ENCODE assay signal across 13 mouse cellular contexts in genomic region chr4:119815793-119816161, GRCm38 (mm10).
DNase-seq lines count a peak whose midpoint lies in the region; ATAC-seq and TF ChIP-seq lines count a peak whose summit lies in the region.
"Had no signal": no experiment of that assay in that cellular context is flagged by ENCODE, and none has a peak within 500 bp of the region (broad histone marks: within the 10 kb centered on the region; RNA-seq: fewer than 3 reads in every experiment).

No protein-coding gene starts in this region.

- DNase-seq in heart, adult 2 months = no peak
- no peak for DNase-seq in heart, postnatal 14 days
- no peak for DNase-seq in lung, adult 2 months
- no peak for DNase-seq in c-Kit-positive CD71-positive TER-119-positive erythroid progenitor cells, embryonic 14.5 days (ENCODE audit: low spot score)
- DNase-seq: B cell, adult 2 months; gastrocnemius, postnatal 10 days; kidney, postnatal 25 days had no signal

- TF ChIP-seq EP300 in heart, adult 2 months (IDR thresholded peaks at IDR 0.05; ENCODE audit: insufficient read depth, low read depth, low read length) = no peak

- no peaks in the 10 kb centered on the region for H3K9me3 ChIP-seq in lung, embryonic 16.5 days (ENCODE audit: control insufficient read depth, low read length)
- no peaks in the 10 kb centered on the region for H3K9me3 ChIP-seq in hindbrain, embryonic 15.5 days
- H3K9me3 ChIP-seq in neural tube, embryonic 15.5 days (replicated peaks) = no peaks in the 10 kb centered on the region
- H3K9me3 ChIP-seq: megakaryocyte, embryonic 14.5 days had no signal

- peak; percentile 49; the same call in 1 of the 2 replicates for ATAC-seq in lung, embryonic 16.5 days (ENCODE audit: low read depth)
- no peak for ATAC-seq in hindbrain, embryonic 15.5 days (ENCODE audit: low FRiP score, low read depth)
- ATAC-seq in neural tube, embryonic 15.5 days (ENCODE audit: low FRiP score) = no peak
- no peak for ATAC-seq in cerebellum, adult (ENCODE audit: insufficient number of reproducible peaks, low FRiP score, low TSS enrichment)
- ATAC-seq: activated CD4-positive, CD25-positive, alpha-beta regulatory T cell, adult 4 months had no signal

- H3K9ac ChIP-seq in heart, adult 2 months (ENCODE audit: low read depth, low read length) = no peak overlapping the region
- no peak overlapping the region for H3K9ac ChIP-seq in lung, embryonic 16.5 days (ENCODE audit: low read length)
- no peak overlapping the region for H3K9ac ChIP-seq in hindbrain, embryonic 15.5 days
- H3K9ac ChIP-seq in neural tube, embryonic 15.5 days (replicated peaks) = no peak overlapping the region

- TF ChIP-seq POLR2A in heart, adult 2 months (IDR thresholded peaks at IDR 0.05; ENCODE audit: insufficient read depth, low read depth, low read length) = no peak
- TF ChIP-seq POLR2A in lung, adult 2 months (IDR thresholded peaks at IDR 0.05; ENCODE audit: borderline replicate concordance, extremely low read depth, low read depth, low read length) = no peak

- peaks cover 7% of the 10 kb centered on the region for H3K36me3 ChIP-seq in heart, adult 2 months (ENCODE audit: control insufficient read depth, insufficient read depth, low read length)
- H3K36me3 ChIP-seq in lung, embryonic 16.5 days (ENCODE audit: control insufficient read depth, insufficient read depth, low read length) = no peaks in the 10 kb centered on the region
- no peaks in the 10 kb centered on the region for H3K36me3 ChIP-seq in hindbrain, embryonic 15.5 days
- H3K36me3 ChIP-seq in neural tube, embryonic 15.5 days = no peaks in the 10 kb centered on the region

- H3K4me1 ChIP-seq in heart, adult 2 months (ENCODE audit: control insufficient read depth, insufficient read depth, low read length) = peaks cover 16% of the 10 kb centered on the region
- peaks cover 50% of the 10 kb centered on the region for H3K4me1 ChIP-seq in lung, embryonic 16.5 days (replicated peaks; ENCODE audit: control insufficient read depth, insufficient read depth, low read length)
- peaks cover 13% of the 10 kb centered on the region for H3K4me1 ChIP-seq in lung, adult 2 months (ENCODE audit: control insufficient read depth, insufficient read depth, low read length)
- H3K4me1 ChIP-seq in hindbrain, embryonic 15.5 days (replicated peaks) = peaks cover 32% of the 10 kb centered on the region
- peaks cover 34% of the 10 kb centered on the region for H3K4me1 ChIP-seq in neural tube, embryonic 15.5 days

- TF ChIP-seq CTCF in heart, adult 2 months (IDR thresholded peaks at IDR 0.05) = no peak
- TF ChIP-seq CTCF in lung, adult 2 months (IDR thresholded peaks at IDR 0.05; ENCODE audit: insufficient read depth, low read length) = no peak

- intact Hi-C loops in heart, adult 2 months (cut with DNase I) = loop anchor here (2.0 to 10.0 kb wide), 3 partner anchors 21 to 289 kb away; no protein-coding TSS in a partner anchor
- intact Hi-C loops in heart, postnatal 14 days (cut with DNase I) = no loop called here

- H3K4me2 ChIP-seq in lung, embryonic 16.5 days (ENCODE audit: low read depth, low read length) = no peak overlapping the region
- H3K4me2 ChIP-seq in hindbrain, embryonic 15.5 days = peak overlapping the region; percentile 71
- peak overlapping the region; percentile 73 for H3K4me2 ChIP-seq in neural tube, embryonic 15.5 days

- H3K27me3 ChIP-seq in heart, adult 2 months (ENCODE audit: control insufficient read depth, insufficient read depth, low read length) = no peaks in the 10 kb centered on the region
- H3K27me3 ChIP-seq in lung, embryonic 16.5 days (ENCODE audit: control insufficient read depth, insufficient read depth, low read depth, low read length) = no peaks in the 10 kb centered on the region; the same call in 1 of the 2 replicates
- H3K27me3 ChIP-seq in hindbrain, embryonic 15.5 days = no peaks in the 10 kb centered on the region
- H3K27me3 ChIP-seq in neural tube, embryonic 15.5 days (replicated peaks) = no peaks in the 10 kb centered on the region

- no peak overlapping the region for H3K4me3 ChIP-seq in heart, adult 2 months
- H3K4me3 ChIP-seq in lung, embryonic 16.5 days (ENCODE audit: low read length) = no peak overlapping the region
- no peak overlapping the region for H3K4me3 ChIP-seq in lung, adult 2 months (replicated peaks; ENCODE audit: extremely low read depth, low read depth, low read length)
- H3K4me3 ChIP-seq in hindbrain, embryonic 15.5 days = peak overlapping the region; percentile 60
- H3K4me3 ChIP-seq in neural tube, embryonic 15.5 days (replicated peaks) = peak overlapping the region; percentile 69

- peak overlapping the region; percentile 10; the same call in 1 of the 2 replicates for H3K27ac ChIP-seq in heart, adult 2 months
- H3K27ac ChIP-seq in lung, embryonic 16.5 days (ENCODE audit: low read length) = peak overlapping the region; percentile 81
- H3K27ac ChIP-seq in hindbrain, embryonic 15.5 days (replicated peaks) = no peak overlapping the region
- no peak overlapping the region for H3K27ac ChIP-seq in neural tube, embryonic 15.5 days (replicated peaks)

- H3K79me2 ChIP-seq in heart, adult 2 months (replicated peaks; ENCODE audit: control insufficient read depth, insufficient read depth, low read length) = peaks cover 2% of the 10 kb centered on the region; the same call in 1 of the 2 replicates

Comparison
In these comparisons a context has a peak if more than half of its experiments do, and no peak if none do; other contexts are left out.
1. H3K27ac ChIP-seq: peak in heart, adult 2 months (single experiment) and lung, embryonic 16.5 days (single experiment); none in hindbrain, embryonic 15.5 days (single experiment) and neural tube, embryonic 15.5 days (single experiment).
2. H3K4me3 ChIP-seq: peak in hindbrain, embryonic 15.5 days (single experiment) and neural tube, embryonic 15.5 days (single experiment); none in heart, adult 2 months (single experiment), lung, embryonic 16.5 days (single experiment) and lung, adult 2 months (single experiment).